Mouse (Mus musculus) stomach, postnatal 0 days (tissue): Measurements from ENCODE around the gene Smad1.

Source experiments
- CTCF ChIP-seq: IDR thresholded peaks from 2 replicates; pipeline ENCODE4 v1.5.1; 2016; ENCODE audit warnings: antibody characterized with exemption, low read depth, mild to moderate bottlenecking, moderate library complexity
- EP300 ChIP-seq: optimal IDR thresholded peaks from 2 replicates; pipeline ENCODE3; 2016; ENCODE audit warnings: antibody characterized with exemption

DNA sequence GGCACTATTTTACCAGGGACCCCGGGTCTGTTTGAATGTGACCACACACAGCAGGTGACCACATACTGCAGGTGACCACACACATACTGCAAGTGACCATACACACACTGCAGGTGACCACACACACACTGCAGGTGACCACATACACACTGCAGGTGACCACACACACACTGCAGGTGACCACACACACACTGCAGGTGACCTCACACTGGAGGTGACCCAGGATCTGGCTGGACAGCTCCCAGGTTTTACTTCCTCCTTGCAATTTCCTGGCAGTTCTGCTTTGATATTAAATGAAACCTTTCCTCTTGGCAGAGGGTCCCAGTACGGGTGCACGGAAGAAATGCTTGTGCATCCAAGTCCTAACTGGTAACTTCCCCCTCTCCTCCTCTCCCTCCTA is 75.3 kb downstream of the Smad1 start:
- TF ChIP-seq CTCF (no peak), EP300 (no peak)
